Mouse (Mus musculus) CD4-positive naive resting alpha-beta T cell, adult 76 days (primary cell): ENCODE data around the gene Sept4. TPM values are rescaled to one million over a fixed set of nuclear protein-coding genes. Genes with fewer than 3 reads are reported as not detected.

ENCODE experiments used
- total RNA-seq: library from RNA; stranded (reverse); gene quantifications from one replicate; pipeline ENCODE4 v1.2.4, GENCODE M21; 2023

Sept4 gene
- 4.5 TPM for total RNA-seq

GRCm38 (mm10) chr11:87568255-87568953 lies at the start of gene Sept4:
Gene Sept4 (plus strand): TSS chr11:87568903.

GRCm38 (mm10) chr11:87566501-87566900 lies 2.2 kb upstream of the Sept4 start, which contains the start of gene Gm11492:
Gene Gm11492 (plus strand): TSS chr11:87566653.

GRCm38 (mm10) chr11:87591526-87592353 lies 23.0 kb downstream of the Sept4 start, which contains the start of gene Mtmr4:
Gene Mtmr4 (plus strand): TSS chr11:87592162.

GRCm38 (mm10) chr11:87616790-87617474 lies 48.2 kb downstream of the Sept4 start, which contains the start of gene Hsf5:
Gene Hsf5 (plus strand): TSS chr11:87617164.

Other genes with a start within 250 kb of the Sept4 start
- 0.79 TPM for gene Ppm1e, start 209.9 kb upstream of the Sept4 start, total RNA-seq
- gene Rad51c, start 163.9 kb upstream of the Sept4 start, total RNA-seq = 2.1 TPM
- gene Tex14, start 163.8 kb upstream of the Sept4 start, total RNA-seq = 0.29 TPM
- not detected for gene Gm11492, start 2.2 kb upstream of the Sept4 start, total RNA-seq
- gene Mtmr4, start 23.3 kb downstream of the Sept4 start, total RNA-seq = 21.4 TPM
- 0.29 TPM for gene Hsf5, start 48.3 kb downstream of the Sept4 start, total RNA-seq
- gene Rnf43, start 93.8 kb downstream of the Sept4 start, total RNA-seq = 5.2 TPM
- gene Supt4a, start 168.6 kb downstream of the Sept4 start, total RNA-seq = 155 TPM
- gene Tspoap1, start 191.6 kb downstream of the Sept4 start, total RNA-seq = 3.8 TPM
- 0.67 TPM for gene Mpo, start 224.7 kb downstream of the Sept4 start, total RNA-seq